Mouse (Mus musculus) ES-E14 (cell line): Measurements from ENCODE around the gene Actr5. TPM values are rescaled to one million over a fixed set of nuclear protein-coding genes. Genes with fewer than 3 reads are reported as not detected.

Source experiments
- DNase-seq: peaks from one replicate; pipeline ENCODE4 v3.0.0-alpha.2; 2013; ENCODE audit warnings: low read depth, low spot score
- H3K27ac ChIP-seq: 2 replicates; pipeline ENCODE4 v1.5.1; 2012; ENCODE audit warnings: low read depth, mild to moderate bottlenecking, low read length, moderate library complexity, mixed read lengths; ENCODE audit not compliant: poor library complexity, insufficient read depth, severe bottlenecking
- H3K36me3 ChIP-seq: 2 replicates; pipeline ENCODE4 v1.6.1; 2012; ENCODE audit warnings: mild to moderate bottlenecking, low read length, moderate library complexity, mixed read lengths; ENCODE audit not compliant: control insufficient read depth, poor library complexity, insufficient read depth, severe bottlenecking
- H3K4me1 ChIP-seq, 2 experiments: fragments of 150-350 bp in 1 of 2; sonication (generic) in 1 of 2; 2 replicates each; pipeline ENCODE4 v1.6.1; 2012; ENCODE audit warnings: low read length in 2 of 2, mild to moderate bottlenecking in 1 of 2, mixed read lengths in 1 of 2; ENCODE audit not compliant: control insufficient read depth in 2 of 2, insufficient read depth in 2 of 2, poor library complexity in 1 of 2
- H3K4me3 ChIP-seq, 2 experiments: fragments of 150-350 bp in 1 of 2; sonication (generic) in 1 of 2; 2 replicates each; pipeline ENCODE4 v1.5.1; 2012; ENCODE audit warnings: low read length in 2 of 2, low read depth in 1 of 2, mild to moderate bottlenecking in 1 of 2, mixed read lengths in 1 of 2; ENCODE audit not compliant: insufficient read depth in 1 of 2, poor library complexity in 1 of 2, severe bottlenecking in 1 of 2
- H3K9ac ChIP-seq: 2 replicates; pipeline ENCODE4 v1.6.1; 2012; ENCODE audit warnings: low read depth, mild to moderate bottlenecking, low read length, mixed read lengths; ENCODE audit not compliant: poor library complexity, insufficient read depth, severe bottlenecking
- H3K9me3 ChIP-seq: fragments of 150-350 bp; sonication (generic); 2 replicates; pipeline ENCODE4 v1.6.1; 2012; ENCODE audit warnings: low read depth, mild to moderate bottlenecking, low read length; ENCODE audit not compliant: control insufficient read depth, insufficient read depth
- CHD2 ChIP-seq: IDR thresholded peaks from 2 replicates; pipeline ENCODE4 v1.6.1; 2014; ENCODE audit warnings: mild to moderate bottlenecking, low read depth, low read length, inconsistent platforms
- HCFC1 ChIP-seq: IDR thresholded peaks from 2 replicates; pipeline ENCODE4 v1.6.1; 2012; ENCODE audit warnings: low read length, inconsistent platforms, borderline replicate concordance; ENCODE audit not compliant: insufficient read depth
- MAFK ChIP-seq: IDR thresholded peaks from 2 replicates; pipeline ENCODE4 v1.6.1; 2014; ENCODE audit warnings: mild to moderate bottlenecking, low read depth, low read length, inconsistent platforms; ENCODE audit not compliant: insufficient read depth
- ZC3H11A ChIP-seq: IDR thresholded peaks from 2 replicates; pipeline ENCODE4 v1.6.1; 2012; ENCODE audit warnings: low read depth, mild to moderate bottlenecking, inconsistent platforms, low read length, borderline replicate concordance
- ZNF384 ChIP-seq: IDR thresholded peaks from 2 replicates; pipeline ENCODE4 v1.6.1; 2012; ENCODE audit warnings: low read depth, low read length, inconsistent platforms
- in situ Hi-C, 2 experiments: fragments of 600-800 bp; cut with MboI; formaldehyde crosslinking; loops; one replicate each; pipeline ENCODE4 v1.15.1; 2025; ENCODE audit warnings: low sequenced_read_pairs in 2 of 2, inconsistent platforms in 1 of 2; ENCODE audit not compliant: unreplicated experiment in 2 of 2
- total RNA-seq: library from RNA; depleted of rRNA; stranded (reverse); fragments of 300-350 nt; gene quantifications from 2 replicates; pipeline ENCODE4 v1.2.3, GENCODE M21; 2012

Gene Actr5
- total RNA-seq, 1 experiment, result 11.5 TPM

DNA sequence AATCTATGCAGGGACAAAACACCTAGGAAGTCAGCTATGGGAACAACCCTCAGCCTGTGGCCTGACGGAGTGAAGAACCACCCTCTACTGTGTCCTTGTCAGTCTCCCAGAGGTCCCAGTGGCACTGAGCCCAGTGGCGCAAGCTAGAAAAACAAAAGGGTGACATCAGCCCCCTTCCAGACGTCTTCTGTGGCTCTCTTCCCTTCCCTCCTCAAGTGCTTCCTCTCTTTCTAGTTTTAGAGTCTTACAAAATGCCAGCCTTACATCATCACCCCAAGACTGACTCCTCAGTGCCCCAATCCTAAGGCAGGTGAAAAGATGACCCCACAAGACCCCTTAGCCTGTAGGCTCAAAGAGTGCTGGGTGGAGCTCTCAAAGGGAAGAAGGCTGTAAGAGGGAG is 34.2 kb upstream of the Actr5 start:
- peaks cover 0 to 2% of the 10 kb centered on the region in 2 experiments; a peak in 2 of 4 replicates for H3K4me1 ChIP-seq
- no peak for DNase-seq
- no peak overlapping the region for H3K27ac ChIP-seq
- H3K4me3 ChIP-seq, result no peak overlapping the region
- no peaks in the 10 kb centered on the region for H3K36me3 ChIP-seq
- no peak for TF ChIP-seq HCFC1
- no peak for TF ChIP-seq ZC3H11A
- no peak for TF ChIP-seq ZNF384
- TF ChIP-seq CHD2, result no peak
- TF ChIP-seq MAFK, result no peak
- H3K9ac ChIP-seq, result no peak overlapping the region
- H3K9me3 ChIP-seq, result no peaks in the 10 kb centered on the region
- in situ Hi-C loops, result no loop called here

DNA sequence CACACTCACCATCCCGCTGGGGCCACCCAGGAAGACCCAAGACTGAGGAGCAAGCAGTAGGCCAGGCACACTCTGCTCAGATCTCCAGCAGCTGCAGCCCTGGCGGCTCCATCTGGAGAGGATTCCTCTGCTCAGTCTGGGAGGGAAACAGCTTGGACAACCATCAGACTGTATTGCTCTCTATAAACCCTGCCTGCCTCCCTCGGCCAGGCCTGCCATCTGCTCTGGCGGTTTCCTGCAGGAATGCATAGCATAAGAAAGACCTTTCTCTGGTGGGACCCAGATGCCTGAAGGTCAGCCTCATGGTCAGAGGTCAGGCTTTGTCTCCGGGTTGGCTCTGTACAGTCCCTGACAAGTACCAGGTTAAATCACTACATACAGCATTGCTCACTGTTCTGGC is 33.4 kb upstream of the Actr5 start:
- H3K9me3 ChIP-seq, result no peaks in the 10 kb centered on the region
- in situ Hi-C loops, result no loop called here
- no peak for TF ChIP-seq ZNF384
- no peak for TF ChIP-seq CHD2
- TF ChIP-seq ZC3H11A, result no peak
- peak; percentile 39; the same call in 1 of the 2 replicates for TF ChIP-seq HCFC1
- no peak overlapping the region for H3K27ac ChIP-seq
- H3K4me1 ChIP-seq, result peaks cover 0 to 2% of the 10 kb centered on the region in 2 experiments; a peak in 2 of 4 replicates
- H3K4me3 ChIP-seq, result no peak overlapping the region
- no peak for DNase-seq
- H3K9ac ChIP-seq, result no peak overlapping the region
- no peaks in the 10 kb centered on the region for H3K36me3 ChIP-seq

DNA sequence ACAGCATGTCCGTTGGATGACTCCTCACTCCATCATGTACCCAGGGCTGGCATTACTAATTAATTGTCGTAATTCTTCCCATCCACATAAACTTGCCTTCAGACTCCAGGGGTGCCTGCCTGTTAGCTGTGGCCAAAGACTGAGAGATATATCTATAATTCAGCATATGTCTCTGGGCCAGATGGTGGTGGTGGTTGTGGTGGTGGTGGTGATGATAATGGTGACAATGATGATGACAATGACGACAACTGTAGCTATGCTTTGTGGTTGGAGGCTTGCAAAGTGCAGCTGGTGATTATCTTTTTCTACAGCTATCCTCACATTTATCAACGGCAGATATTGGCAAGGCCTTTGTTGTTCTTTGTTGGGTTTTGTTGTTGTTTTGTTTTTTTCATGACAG is 31.3 kb upstream of the Actr5 start:
- H3K4me3 ChIP-seq, result no peak overlapping the region
- TF ChIP-seq ZC3H11A (no peak), CHD2 (no peak)
- H3K36me3 ChIP-seq, result no peaks in the 10 kb centered on the region
- in situ Hi-C loops, result no loop called here
- H3K9me3 ChIP-seq, result no peaks in the 10 kb centered on the region
- H3K9ac ChIP-seq, result no peak overlapping the region
- no peak overlapping the region for H3K27ac ChIP-seq
- DNase-seq, result no peak
- peaks cover 0 to 2% of the 10 kb centered on the region in 2 experiments; a peak in 2 of 4 replicates for H3K4me1 ChIP-seq

DNA sequence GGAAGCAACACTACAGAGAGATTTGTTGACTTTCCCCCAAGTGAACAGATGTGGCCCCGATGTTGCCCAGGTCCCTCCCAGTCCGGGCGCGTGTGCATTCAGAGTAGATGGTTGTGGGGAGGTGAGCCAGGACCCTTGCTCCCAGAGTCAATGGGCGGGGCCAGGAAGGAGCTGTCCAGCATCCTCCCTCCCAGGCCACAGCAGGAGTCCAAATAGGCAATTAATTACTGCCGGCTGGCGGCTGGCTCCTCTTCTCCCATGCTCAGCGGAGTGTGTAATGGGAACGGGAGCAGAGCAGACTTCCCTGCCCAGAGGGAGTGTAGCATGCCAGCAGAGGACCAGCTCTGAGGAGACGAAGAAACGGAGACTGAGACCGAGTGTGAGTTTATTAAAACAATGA is 29.6 kb upstream of the Actr5 start:
- peak; percentile 64 for DNase-seq
- H3K9me3 ChIP-seq, result no peaks in the 10 kb centered on the region
- H3K9ac ChIP-seq, result no peak overlapping the region
- TF ChIP-seq HCFC1, result no peak
- TF ChIP-seq MAFK, result no peak
- TF ChIP-seq ZNF384, result no peak
- TF ChIP-seq ZC3H11A, result no peak
- TF ChIP-seq CHD2, result no peak
- H3K27ac ChIP-seq, result no peak overlapping the region
- no peaks in the 10 kb centered on the region for H3K36me3 ChIP-seq
- in situ Hi-C loops, result no loop called here
- H3K4me1 ChIP-seq, result peaks cover 0 to 2% of the 10 kb centered on the region in 2 experiments; a peak in 2 of 4 replicates
- no peak overlapping the region for H3K4me3 ChIP-seq

DNA sequence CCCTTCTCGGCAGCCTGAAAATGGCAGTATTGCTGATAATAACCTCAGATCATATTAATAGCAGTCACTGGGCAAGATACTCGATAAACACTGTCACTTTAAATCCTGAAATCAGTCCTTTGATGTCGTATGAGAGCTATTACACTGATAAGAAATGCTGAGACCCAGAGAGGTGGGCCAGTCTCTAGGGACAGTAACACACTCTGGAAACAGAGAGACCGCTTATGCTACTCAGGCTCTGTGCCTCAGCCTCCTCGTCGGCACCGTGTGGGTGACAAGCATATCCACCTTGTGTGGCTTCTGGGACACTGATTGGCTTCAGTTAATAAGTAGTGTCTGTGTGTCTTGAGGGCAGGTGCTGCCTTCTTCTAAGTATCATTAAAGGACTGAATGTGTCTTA is 29.1 kb upstream of the Actr5 start:
- Histone ChIP-seq H3K9me3 (no peaks in the 10 kb centered on the region), H3K9ac (no peak overlapping the region), H3K4me1 (peaks cover 0 to 2% of the 10 kb centered on the region in 2 experiments; a peak in 2 of 4 replicates), H3K27ac (no peak overlapping the region), H3K36me3 (no peaks in the 10 kb centered on the region), H3K4me3 (no peak overlapping the region)
- no peak for DNase-seq
- in situ Hi-C loops, result no loop called here
- TF ChIP-seq CHD2, result no peak
- no peak for TF ChIP-seq HCFC1
- no peak for TF ChIP-seq ZC3H11A
- TF ChIP-seq MAFK, result no peak
- no peak for TF ChIP-seq ZNF384
